Mouse (Mus musculus) myocyte (in vitro differentiated cells): ENCODE data around the gene Rnase4. TPM values are rescaled to one million over a fixed set of nuclear protein-coding genes. Genes with fewer than 3 reads are reported as not detected.

Source experiments
- H3K27me3 ChIP-seq: one replicate; pipeline ENCODE4 v1.6.1; 2011; ENCODE audit not compliant: control insufficient read depth, insufficient read depth, insufficient read length
- H3K36me3 ChIP-seq: one replicate; pipeline ENCODE4 v1.6.1; 2011; ENCODE audit not compliant: control insufficient read depth, insufficient read depth
- H3K4me2 ChIP-seq: one replicate; pipeline ENCODE4 v1.6.1; 2011; ENCODE audit warnings: low read depth, control low read depth
- H3K4me3 ChIP-seq: one replicate; pipeline ENCODE4 v1.5.1; 2011; ENCODE audit warnings: mild to moderate bottlenecking, control low read depth, moderate library complexity
- H3K79me2 ChIP-seq: one replicate; pipeline ENCODE4 v1.6.1; 2011; ENCODE audit not compliant: control insufficient read depth, insufficient read depth
- H3ac ChIP-seq: one replicate; pipeline ENCODE4 v1.6.1; 2011; ENCODE audit not compliant: control insufficient read depth, insufficient read length
- CEBPB ChIP-seq: IDR thresholded peaks from 2 replicates; pipeline ENCODE4 v1.6.1; 2011; ENCODE audit warnings: mild to moderate bottlenecking, moderate library complexity; ENCODE audit not compliant: poor library complexity, insufficient read depth, severe bottlenecking
- E2F4 ChIP-seq: IDR thresholded peaks from one replicate; pipeline ENCODE4 v1.6.1; 2011; ENCODE audit warnings: mild to moderate bottlenecking, control low read depth, moderate library complexity; ENCODE audit not compliant: insufficient read depth
- MAX ChIP-seq: IDR thresholded peaks from one replicate; pipeline ENCODE4 v1.6.1; 2011; ENCODE audit warnings: low read depth, mild to moderate bottlenecking, control low read depth
- MYOD1 ChIP-seq, 3 experiments: IDR thresholded peaks; one replicate each; pipeline ENCODE4 v1.6.1; 2011; ENCODE audit warnings: control low read depth in 2 of 3, low read depth in 2 of 3, mild to moderate bottlenecking in 2 of 3, moderate library complexity in 1 of 3; ENCODE audit not compliant: insufficient read length in 2 of 3, control insufficient read depth in 1 of 3
- MYOG ChIP-seq, 3 experiments: IDR thresholded peaks; one replicate each; pipeline ENCODE4 v1.6.1; 2011; ENCODE audit warnings: control low read depth in 2 of 3, low read depth in 2 of 3, mild to moderate bottlenecking in 2 of 3; ENCODE audit not compliant: insufficient read length in 2 of 3, control insufficient read depth in 1 of 3, insufficient read depth in 1 of 3
- POLR2A ChIP-seq: IDR thresholded peaks from one replicate; pipeline ENCODE4 v1.6.1; 2011; ENCODE audit warnings: low read depth, mild to moderate bottlenecking, control low read depth, moderate library complexity; ENCODE audit not compliant: insufficient read length
- POLR2AphosphoS2 ChIP-seq: IDR thresholded peaks from one replicate; pipeline ENCODE4 v1.6.1; 2011; ENCODE audit warnings: low read depth, control low read depth; ENCODE audit not compliant: insufficient read length
- REST ChIP-seq: IDR thresholded peaks from one replicate; pipeline ENCODE4 v1.6.1; 2011; ENCODE audit warnings: mild to moderate bottlenecking, control low read depth, moderate library complexity; ENCODE audit not compliant: insufficient read depth, insufficient read length
- SRF ChIP-seq: IDR thresholded peaks from one replicate; pipeline ENCODE4 v1.6.1; 2011; ENCODE audit warnings: low read depth; ENCODE audit not compliant: control insufficient read depth, insufficient read length
- TCF12 ChIP-seq: IDR thresholded peaks from one replicate; pipeline ENCODE4 v1.6.1; 2011; ENCODE audit warnings: mild to moderate bottlenecking, control low read depth; ENCODE audit not compliant: poor library complexity, insufficient read depth, severe bottlenecking
- TCF3 ChIP-seq: IDR thresholded peaks from one replicate; pipeline ENCODE4 v1.6.1; 2011; ENCODE audit warnings: low read depth, control low read depth; ENCODE audit not compliant: insufficient read length
- USF1 ChIP-seq: IDR thresholded peaks from one replicate; pipeline ENCODE4 v1.6.1; 2011; ENCODE audit warnings: low read depth, mild to moderate bottlenecking, control low read depth, moderate library complexity
- polyA plus RNA-seq: library from polyadenylated mRNA; unstranded; fragments of >200 nt; fragmentation: generic; extraction: Trizol; gene quantifications from one replicate; pipeline ENCODE4 v1.2.1, GENCODE M21; 2012; ENCODE audit warnings: missing spikeins

Rnase4 gene
- polyA plus RNA-seq, 1 experiment = 17.8 TPM

- Histone ChIP-seq H3K4me3 (no peak overlapping the region), H3K79me2 (no peaks in the 10 kb centered on the region), H3K4me2 (no peak overlapping the region), H3ac (no peak overlapping the region), H3K36me3 (no peaks in the 10 kb centered on the region), H3K27me3 (peaks cover 6% of the 10 kb centered on the region)
- TF ChIP-seq MYOG (IDR thresholded peaks at IDR 0.05; ENCODE audit: control insufficient read depth in 1 of 3, insufficient read depth in 1 of 3, insufficient read length in 2 of 3, low read depth in 2 of 3) (no peak), POLR2A (no peak), CEBPB (no peak), MYOD1 (IDR thresholded peaks at IDR 0.05; ENCODE audit: control insufficient read depth in 1 of 3, insufficient read length in 2 of 3, low read depth in 2 of 3) (no peak), REST (no peak), E2F4 (no peak), TCF3 (no peak), USF1 (no peak), SRF (no peak), TCF12 (no peak), POLR2AphosphoS2 (no peak), MAX (no peak)
Measured at GRCm38 (mm10) chr14:51132372-51132771, 41.5 kb downstream of the Rnase4 start.

- peak overlapping the region; percentile 3 for H3K4me2 ChIP-seq
- no peak overlapping the region for H3ac ChIP-seq
- TF ChIP-seq USF1 (no peak), MYOD1 (IDR thresholded peaks at IDR 0.05; ENCODE audit: control insufficient read depth in 1 of 3, insufficient read length in 2 of 3, low read depth in 2 of 3) (no peak), SRF (no peak), POLR2AphosphoS2 (no peak), TCF3 (no peak), POLR2A (no peak), CEBPB (peak; percentile 75), TCF12 (no peak)
- H3K36me3 ChIP-seq = no peaks in the 10 kb centered on the region
- no peaks in the 10 kb centered on the region for H3K27me3 ChIP-seq
- no peak overlapping the region for H3K4me3 ChIP-seq
- no peaks in the 10 kb centered on the region for H3K79me2 ChIP-seq
Measured at GRCm38 (mm10) chr14:51140342-51140741, 49.5 kb downstream of the Rnase4 start.

GRCm38 (mm10) chr14:51142119-51142518 lies 51.2 kb downstream of the Rnase4 start:
- H3K4me3 ChIP-seq = no peak overlapping the region

GRCm38 (mm10) chr14:51142568-51142967 lies 51.7 kb downstream of the Rnase4 start:
- Histone ChIP-seq H3K79me2 (no peaks in the 10 kb centered on the region), H3K4me2 (no peak overlapping the region), H3K36me3 (no peaks in the 10 kb centered on the region), H3ac (no peak overlapping the region), H3K4me3 (no peak overlapping the region), H3K27me3 (no peaks in the 10 kb centered on the region)
- TF ChIP-seq USF1 = no peak
- TF ChIP-seq SRF = no peak
- no peak for TF ChIP-seq POLR2AphosphoS2
- no peak for TF ChIP-seq E2F4
- no peak for TF ChIP-seq POLR2A
- TF ChIP-seq MYOG (IDR thresholded peaks at IDR 0.05; ENCODE audit: control insufficient read depth in 1 of 3, insufficient read depth in 1 of 3, insufficient read length in 2 of 3, low read depth in 2 of 3) = no peak
- no peak for TF ChIP-seq CEBPB
- no peak for TF ChIP-seq TCF3
- TF ChIP-seq REST = no peak
- no peak for TF ChIP-seq MAX
- no peak for TF ChIP-seq TCF12
- TF ChIP-seq MYOD1 (IDR thresholded peaks at IDR 0.05; ENCODE audit: control insufficient read depth in 1 of 3, insufficient read length in 2 of 3, low read depth in 2 of 3) = no peak

More at GRCm38 (mm10) chr14:51142119-51142518, 51.2 kb downstream of the Rnase4 start:
- Histone ChIP-seq H3K27me3 (no peaks in the 10 kb centered on the region), H3K36me3 (no peaks in the 10 kb centered on the region), H3K79me2 (no peaks in the 10 kb centered on the region), H3K4me2 (no peak overlapping the region), H3ac (no peak overlapping the region)
- no peak for TF ChIP-seq TCF12
- TF ChIP-seq POLR2AphosphoS2 = no peak
- no peak for TF ChIP-seq USF1
- no peak for TF ChIP-seq MYOD1 (IDR thresholded peaks at IDR 0.05; ENCODE audit: control insufficient read depth in 1 of 3, insufficient read length in 2 of 3, low read depth in 2 of 3)

- H3K4me2 ChIP-seq = no peak overlapping the region
Measured at GRCm38 (mm10) chr14:51143287-51143686, 52.4 kb downstream of the Rnase4 start.

More at GRCm38 (mm10) chr14:51143287-51143686, 52.4 kb downstream of the Rnase4 start:
- Histone ChIP-seq H3K79me2 (no peaks in the 10 kb centered on the region), H3K27me3 (no peaks in the 10 kb centered on the region), H3ac (no peak overlapping the region), H3K36me3 (no peaks in the 10 kb centered on the region), H3K4me3 (no peak overlapping the region)
- TF ChIP-seq TCF3 = no peak
- peak in 1 of 3 experiments; percentile 55 for TF ChIP-seq MYOG (IDR thresholded peaks at IDR 0.05; ENCODE audit: control insufficient read depth in 1 of 3, insufficient read depth in 1 of 3, insufficient read length in 2 of 3, low read depth in 2 of 3)
- no peak for TF ChIP-seq MAX
- peak; percentile 42 for TF ChIP-seq USF1
- no peak for TF ChIP-seq SRF
